Mouse (Mus musculus): ENCODE measurements around the gene Xntrpc. TPM values are rescaled to one million over a fixed set of nuclear protein-coding genes. Genes with fewer than 3 reads are reported as not detected.

The Xntrpc gene
- polyA plus RNA-seq, 1 experiment: 1.6 TPM

DNA sequence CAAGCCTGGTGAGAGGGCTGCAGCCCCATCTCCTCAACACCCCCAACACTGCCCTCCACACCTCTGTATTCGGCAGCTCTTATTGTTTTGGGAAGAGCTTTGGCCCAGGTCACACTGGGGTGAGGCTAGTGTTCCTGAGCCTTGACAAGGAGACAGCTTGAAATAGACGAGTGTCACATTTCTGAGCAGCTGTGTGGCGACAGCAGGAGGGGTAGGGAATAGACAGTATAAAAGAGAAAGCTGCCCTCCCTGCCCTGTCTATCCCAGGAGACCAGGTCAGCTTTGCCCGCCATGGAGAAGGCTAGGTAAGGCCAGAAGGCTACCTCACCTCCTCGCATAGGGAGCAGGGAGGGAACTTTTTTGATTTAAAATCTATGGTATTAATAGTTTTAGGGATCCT is 36.0 kb downstream of the Xntrpc start, which contains the start of gene Art1:
TSS of gene Art1 (plus strand) at position 257 of the 400 bp plus-strand sequence.
- no peak within 1 kb of the TSS for H3K4me3 ChIP-seq (ENCODE audit: low read depth, low read length)
- no peak within 1 kb of the TSS for H3K27ac ChIP-seq (ENCODE audit: insufficient read depth, low read depth, low read length)
- 83% methylated on average over 5 of the region's 5 CpGs for WGBS
- no peaks in the 10 kb centered on the region for H3K36me3 ChIP-seq (ENCODE audit: control insufficient read depth, insufficient read depth, low read length)
- no peaks in the 10 kb centered on the region for H3K27me3 ChIP-seq (ENCODE audit: control insufficient read depth, insufficient read depth, low read length)
- peaks cover 6% of the 10 kb centered on the region; the same call in 1 of the 2 replicates for H3K4me1 ChIP-seq (ENCODE audit: control insufficient read depth, insufficient read depth, insufficient read length, low read length)
- no peak for TF ChIP-seq POLR2A (IDR thresholded peaks at IDR 0.05; ENCODE audit: low read depth, low read length)
- no peak for TF ChIP-seq CTCF (IDR thresholded peaks at IDR 0.05; ENCODE audit: extremely low read depth, insufficient read length, insufficient replicate concordance, low read depth, low read length)

DNA sequence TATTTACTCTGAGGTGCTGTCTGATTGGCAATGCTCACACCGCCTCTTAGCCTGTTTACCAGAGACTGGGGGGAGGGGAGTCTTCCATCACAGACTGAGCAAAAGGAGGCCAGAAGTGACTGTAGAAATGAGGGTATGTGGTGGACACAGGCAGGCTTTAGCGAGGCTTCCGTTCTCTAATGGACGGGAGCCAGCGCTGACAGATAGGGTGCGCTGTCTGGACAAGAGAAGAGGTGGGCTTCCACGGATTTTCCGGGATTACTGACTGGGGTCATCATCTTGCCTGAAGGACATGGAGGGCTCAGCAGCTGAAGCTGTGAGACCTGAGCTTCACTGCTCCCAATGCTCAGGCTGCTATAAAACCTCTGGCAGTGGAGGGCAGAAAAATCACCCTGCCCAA is 36.7 kb downstream of the Xntrpc start:
- Histone ChIP-seq H3K27me3 (ENCODE audit: control insufficient read depth, insufficient read depth, low read length) (no peaks in the 10 kb centered on the region), H3K4me1 (ENCODE audit: control insufficient read depth, insufficient read depth, insufficient read length, low read length) (peaks cover 6% of the 10 kb centered on the region; the same call in 1 of the 2 replicates), H3K36me3 (ENCODE audit: control insufficient read depth, insufficient read depth, low read length) (no peaks in the 10 kb centered on the region), H3K27ac (ENCODE audit: insufficient read depth, low read depth, low read length) (no peak overlapping the region), H3K4me3 (ENCODE audit: low read depth, low read length) (no peak overlapping the region)
- 70% methylated on average over 8 of the region's 8 CpGs for WGBS
- TF ChIP-seq POLR2A (IDR thresholded peaks at IDR 0.05; ENCODE audit: low read depth, low read length): no peak
- no peak for TF ChIP-seq CTCF (IDR thresholded peaks at IDR 0.05; ENCODE audit: extremely low read depth, insufficient read length, insufficient replicate concordance, low read depth, low read length)

DNA sequence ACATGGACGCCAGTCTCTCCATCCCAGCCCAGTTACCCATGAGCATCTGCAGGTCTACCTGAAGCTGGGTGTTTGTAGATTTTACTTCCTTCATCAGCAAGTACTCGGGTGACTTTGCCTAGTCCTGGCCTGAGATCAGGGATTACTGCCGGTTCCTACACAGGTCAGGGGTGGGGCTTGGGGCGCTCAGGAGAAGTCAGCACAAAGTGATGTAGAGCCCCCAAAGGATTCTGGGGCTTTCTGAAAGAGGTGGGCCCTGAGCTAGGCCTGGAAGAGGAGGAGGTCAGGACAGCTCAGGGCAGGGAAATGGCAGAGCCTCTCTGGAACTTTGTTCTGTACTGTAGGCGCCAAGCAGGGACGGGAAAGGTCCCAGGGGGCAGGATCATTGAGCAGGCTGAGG is 37.2 kb downstream of the Xntrpc start:
- 32% methylated on average over 6 of the region's 6 CpGs for WGBS
- peaks cover 6% of the 10 kb centered on the region; the same call in 1 of the 2 replicates for H3K4me1 ChIP-seq (ENCODE audit: control insufficient read depth, insufficient read depth, insufficient read length, low read length)

DNA sequence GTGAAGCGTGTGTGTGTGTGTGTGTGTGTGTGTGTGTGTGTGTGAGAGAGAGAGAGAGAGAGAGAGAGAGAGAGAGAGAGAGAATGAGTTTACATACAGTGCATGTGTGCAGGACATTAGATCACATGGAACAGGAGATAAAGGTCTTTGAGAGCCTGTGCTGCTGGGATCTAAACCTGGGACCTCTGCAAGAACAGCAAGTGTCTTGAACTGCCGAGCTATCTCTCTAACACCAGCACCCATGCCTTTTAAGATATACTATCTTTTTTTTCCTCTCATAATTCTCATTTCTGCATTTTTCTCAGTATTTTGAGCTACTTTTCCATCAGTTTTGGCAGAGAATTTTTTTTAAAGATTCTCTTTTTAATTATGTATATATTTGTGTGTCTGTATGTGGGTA is 38.0 kb downstream of the Xntrpc start:
- H3K27me3 ChIP-seq (ENCODE audit: control insufficient read depth, insufficient read depth, low read length): no peaks in the 10 kb centered on the region
- no peak overlapping the region for H3K27ac ChIP-seq (ENCODE audit: insufficient read depth, low read depth, low read length)
- no peak for TF ChIP-seq CTCF (IDR thresholded peaks at IDR 0.05; ENCODE audit: extremely low read depth, insufficient read length, insufficient replicate concordance, low read depth, low read length)
- no peak for TF ChIP-seq POLR2A (IDR thresholded peaks at IDR 0.05; ENCODE audit: low read depth, low read length)
- no peak overlapping the region for H3K4me3 ChIP-seq (ENCODE audit: low read depth, low read length)
- H3K36me3 ChIP-seq (ENCODE audit: control insufficient read depth, insufficient read depth, low read length): no peaks in the 10 kb centered on the region
- 83% methylated on average over 2 of the region's 2 CpGs for WGBS
- H3K4me1 ChIP-seq (ENCODE audit: control insufficient read depth, insufficient read depth, insufficient read length, low read length): peaks cover 6% of the 10 kb centered on the region; the same call in 1 of the 2 replicates

More for the DNA sequence above, 37.2 kb downstream of the Xntrpc start:
- H3K4me3 ChIP-seq (ENCODE audit: low read depth, low read length): no peak overlapping the region
- H3K36me3 ChIP-seq (ENCODE audit: control insufficient read depth, insufficient read depth, low read length): no peaks in the 10 kb centered on the region
- no peaks in the 10 kb centered on the region for H3K27me3 ChIP-seq (ENCODE audit: control insufficient read depth, insufficient read depth, low read length)
- no peak overlapping the region for H3K27ac ChIP-seq (ENCODE audit: insufficient read depth, low read depth, low read length)
- no peak for TF ChIP-seq CTCF (IDR thresholded peaks at IDR 0.05; ENCODE audit: extremely low read depth, insufficient read length, insufficient replicate concordance, low read depth, low read length)
- no peak for TF ChIP-seq POLR2A (IDR thresholded peaks at IDR 0.05; ENCODE audit: low read depth, low read length)

DNA sequence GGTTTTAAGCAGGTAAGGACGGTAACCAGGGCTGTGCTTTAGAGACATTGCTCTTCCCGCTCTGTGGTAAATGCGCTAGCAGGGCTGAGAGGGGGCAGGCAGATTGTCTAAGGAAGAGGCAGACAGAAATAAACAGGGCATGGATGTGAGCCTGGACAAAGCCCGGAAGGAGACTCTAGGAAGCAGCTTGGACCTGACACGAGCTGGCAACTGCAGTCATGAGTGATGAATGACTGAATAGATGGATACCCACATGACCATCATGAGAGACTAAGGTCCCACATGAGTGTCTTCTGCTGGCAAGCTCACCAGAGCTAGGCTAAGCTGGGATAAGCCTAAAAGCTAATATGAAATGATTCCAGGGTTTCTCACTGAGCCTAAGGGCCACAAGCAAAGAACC is 38.6 kb downstream of the Xntrpc start:
- H3K27ac ChIP-seq (ENCODE audit: insufficient read depth, low read depth, low read length): no peak overlapping the region
- H3K36me3 ChIP-seq (ENCODE audit: control insufficient read depth, insufficient read depth, low read length): no peaks in the 10 kb centered on the region
- 75% methylated on average over 5 of the region's 5 CpGs for WGBS
- no peaks in the 10 kb centered on the region for H3K27me3 ChIP-seq (ENCODE audit: control insufficient read depth, insufficient read depth, low read length)
- no peak overlapping the region for H3K4me3 ChIP-seq (ENCODE audit: low read depth, low read length)
- TF ChIP-seq CTCF (IDR thresholded peaks at IDR 0.05; ENCODE audit: extremely low read depth, insufficient read length, insufficient replicate concordance, low read depth, low read length) (no peak), POLR2A (IDR thresholded peaks at IDR 0.05; ENCODE audit: low read depth, low read length) (no peak)
- H3K4me1 ChIP-seq (ENCODE audit: control insufficient read depth, insufficient read depth, insufficient read length, low read length): peaks cover 6% of the 10 kb centered on the region; the same call in 1 of the 2 replicates

DNA sequence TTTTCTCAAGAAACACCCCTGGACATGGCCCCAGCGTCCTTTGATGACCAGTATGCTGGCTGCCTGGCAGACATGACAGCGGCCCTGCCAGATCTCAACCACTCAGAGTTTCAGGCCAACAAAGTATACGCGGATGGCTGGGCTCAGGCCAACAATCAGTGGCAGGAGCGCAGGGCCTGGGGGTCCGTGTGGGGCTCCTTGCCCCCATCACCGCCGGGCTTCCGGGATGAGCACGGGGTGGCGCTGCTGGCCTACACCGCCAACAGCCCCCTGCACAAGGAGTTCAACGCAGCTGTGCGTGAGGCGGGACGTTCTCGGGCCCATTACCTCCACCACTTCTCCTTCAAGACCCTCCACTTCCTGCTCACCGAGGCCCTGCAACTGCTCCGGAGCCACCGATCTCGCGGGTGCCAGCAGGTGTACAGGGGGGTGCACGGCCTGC is 41.2 kb downstream of the Xntrpc start:
- TF ChIP-seq POLR2A (IDR thresholded peaks at IDR 0.05; ENCODE audit: low read depth, low read length): no peak
- no peak for TF ChIP-seq CTCF (IDR thresholded peaks at IDR 0.05; ENCODE audit: extremely low read depth, insufficient read length, insufficient replicate concordance, low read depth, low read length)
- 23% methylated on average over 23 of the region's 23 CpGs for WGBS

DNA sequence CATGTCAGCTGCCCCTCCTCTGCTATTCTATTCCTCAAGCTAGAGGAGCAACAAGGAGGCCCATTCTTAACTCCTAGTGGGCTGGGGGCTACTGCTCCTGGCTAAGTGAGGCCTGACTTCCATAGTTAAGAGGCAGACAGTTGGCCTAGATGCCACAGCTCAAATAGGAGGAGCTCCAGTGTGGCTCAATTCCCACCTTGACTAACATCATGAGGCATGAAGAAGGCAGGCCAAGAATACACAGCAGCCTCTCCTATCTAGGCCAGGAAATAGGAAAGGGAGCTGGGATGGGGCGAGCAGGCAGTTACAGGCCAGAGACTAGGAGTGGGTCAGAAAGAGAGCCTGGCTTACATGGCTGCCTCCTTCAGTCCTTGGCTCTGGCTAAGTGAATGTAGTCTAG is 42.7 kb downstream of the Xntrpc start:
- Histone ChIP-seq H3K4me1 (ENCODE audit: control insufficient read depth, insufficient read depth, insufficient read length, low read length) (no peaks in the 10 kb centered on the region), H3K27ac (ENCODE audit: insufficient read depth, low read depth, low read length) (no peak overlapping the region), H3K27me3 (ENCODE audit: control insufficient read depth, insufficient read depth, low read length) (no peaks in the 10 kb centered on the region), H3K4me3 (ENCODE audit: low read depth, low read length) (no peak overlapping the region), H3K36me3 (ENCODE audit: control insufficient read depth, insufficient read depth, low read length) (no peaks in the 10 kb centered on the region)
- TF ChIP-seq CTCF (IDR thresholded peaks at IDR 0.05; ENCODE audit: extremely low read depth, insufficient read length, insufficient replicate concordance, low read depth, low read length) (no peak), POLR2A (IDR thresholded peaks at IDR 0.05; ENCODE audit: low read depth, low read length) (no peak)
- WGBS: 75% methylated on average over 1 of the region's 1 CpGs

More for the DNA sequence above, 41.2 kb downstream of the Xntrpc start:
- H3K4me3 ChIP-seq (ENCODE audit: low read depth, low read length): peak overlapping the region; percentile 4; the same call in 1 of the 2 replicates
- H3K36me3 ChIP-seq (ENCODE audit: control insufficient read depth, insufficient read depth, low read length): no peaks in the 10 kb centered on the region
- 0 out of 2 replicates have a peak, but pooled peaks cover 3% of the 10 kb centered on the region for H3K4me1 ChIP-seq (ENCODE audit: control insufficient read depth, insufficient read depth, insufficient read length, low read length)
- no peak overlapping the region for H3K27ac ChIP-seq (ENCODE audit: insufficient read depth, low read depth, low read length)
- H3K27me3 ChIP-seq (ENCODE audit: control insufficient read depth, insufficient read depth, low read length): no peaks in the 10 kb centered on the region

Data from small intestine, adult 2 months (tissue).